Mouse (Mus musculus) MEL-GATA-1-ER (cell line): Measurements from ENCODE around the gene Cdkn2aip.

ENCODE experiments used
- DNase-seq: peaks from one replicate; pipeline ENCODE4 v3.0.0-alpha.2; 2012; ENCODE audit warnings: low read depth; ENCODE audit errors: extremely low read depth

Cdkn2aip gene

GRCm38 (mm10) chr8:47659463-47659862 lies 54.3 kb downstream of the Cdkn2aip start:
- no peak for DNase-seq
